1 mouse cellular context compared by ENCODE assay signal in genomic region chr10:76569996-76570685, GRCm38 (mm10).
TF ChIP-seq lines count a peak whose summit lies in the region.

No protein-coding gene starts in this region.

TF ChIP-seq in ES-E14, 5 proteins besides CTCF, POLR2A, EP300 and RAD21:
- TF ChIP-seq ZC3H11A (IDR thresholded peaks at IDR 0.05; ENCODE audit: borderline replicate concordance, low read depth, low read length), result no peak
- TF ChIP-seq ZNF384 (IDR thresholded peaks at IDR 0.05; ENCODE audit: low read depth, low read length), result no peak
- TF ChIP-seq CHD2 (IDR thresholded peaks at IDR 0.05; ENCODE audit: low read depth, low read length), result no peak
- no peak for TF ChIP-seq HCFC1 (IDR thresholded peaks at IDR 0.05; ENCODE audit: borderline replicate concordance, insufficient read depth, low read length)
- no peak for TF ChIP-seq MAFK (IDR thresholded peaks at IDR 0.05; ENCODE audit: insufficient read depth, low read depth, low read length)
